Mouse (Mus musculus): Measurements from ENCODE around the gene Sphk1.

Gene Sphk1

DNA sequence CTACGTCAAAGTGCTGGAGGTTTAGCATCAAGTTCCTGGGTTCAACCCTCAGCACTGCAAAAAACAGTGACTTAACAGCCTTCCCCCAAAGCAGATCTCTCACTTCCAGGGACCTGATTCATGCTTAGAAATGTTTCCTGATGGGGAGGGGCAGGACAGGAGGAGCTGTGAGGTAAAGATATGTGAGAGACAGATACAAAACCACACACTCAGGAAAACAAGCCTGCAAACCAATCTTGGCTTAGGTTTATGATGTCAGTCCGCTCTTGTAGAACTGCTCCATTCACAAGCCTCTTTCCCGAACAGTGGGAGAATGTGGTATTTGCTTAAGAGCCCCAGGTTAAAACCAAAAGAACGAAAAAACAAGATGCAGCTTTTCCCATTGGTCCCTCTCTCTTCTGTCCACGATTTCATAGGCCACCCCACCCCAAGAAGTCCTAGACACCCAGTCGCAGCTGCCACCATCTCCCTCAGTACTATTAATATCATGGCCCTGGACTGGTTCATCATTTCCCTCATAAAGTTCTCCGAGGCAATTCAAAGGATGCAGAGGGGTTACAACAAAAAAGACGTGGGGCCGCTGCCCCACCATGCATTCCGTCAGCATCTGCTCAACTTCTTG is 49.4 kb downstream of the Sphk1 start:
- no peak for DNase-seq (ENCODE audit: low spot score)

DNA sequence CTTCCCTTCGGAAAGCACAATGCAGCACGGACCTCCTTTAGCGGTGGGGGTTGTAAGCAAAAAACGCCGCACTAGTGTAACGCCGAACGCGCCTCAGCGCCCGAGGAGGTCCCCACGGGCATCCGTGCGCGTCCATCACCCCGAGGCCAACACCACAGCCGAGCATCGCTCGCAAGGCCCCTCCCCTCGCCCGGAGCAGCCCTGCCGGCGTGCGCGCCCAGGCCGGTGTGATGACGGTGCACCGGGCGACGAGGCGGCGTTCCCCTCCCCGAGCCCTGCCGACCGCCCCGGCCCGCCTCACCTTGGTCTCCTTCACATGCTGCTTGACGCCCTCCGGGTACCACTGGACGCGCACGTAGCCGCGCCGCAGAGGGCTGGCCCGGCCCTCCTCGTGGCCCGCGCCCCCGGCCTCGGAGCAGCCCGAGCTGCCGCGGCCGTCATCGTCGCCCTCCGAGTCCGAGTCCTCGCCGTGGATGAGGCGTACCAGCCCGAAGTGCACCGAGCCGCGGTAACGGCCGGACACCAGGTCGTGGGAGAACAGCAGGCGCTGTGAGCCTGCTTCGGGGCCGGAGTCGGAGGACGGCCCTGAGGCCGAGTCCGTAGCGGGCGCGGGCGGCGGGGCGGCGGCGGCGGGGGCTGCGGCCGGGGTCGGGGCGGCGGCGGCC is 50.1 kb downstream of the Sphk1 start:
- DNase-seq (ENCODE audit: low spot score) = no peak

DNA sequence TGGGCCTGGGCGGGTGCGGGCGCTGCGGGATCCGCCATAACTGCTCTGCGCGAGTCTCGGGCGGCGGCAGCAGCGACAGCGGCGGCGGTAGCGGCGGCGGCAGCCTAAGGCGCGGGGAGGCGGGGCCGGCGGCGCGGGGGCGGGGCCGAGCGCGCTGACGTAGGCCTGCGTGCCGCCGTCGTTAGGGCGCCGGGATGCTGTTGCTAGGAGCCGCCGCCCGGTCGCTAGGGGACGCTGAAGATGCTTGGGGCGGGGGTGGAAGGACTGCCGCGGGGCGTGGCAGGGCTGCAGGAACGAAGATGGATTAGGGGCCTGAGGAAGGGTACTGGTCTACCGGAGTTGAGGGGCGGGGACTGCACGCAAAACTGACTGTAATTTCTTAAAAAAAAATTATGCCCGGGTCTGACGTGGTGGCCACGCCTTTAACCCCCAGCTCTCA is 50.7 kb downstream of the Sphk1 start, which contains the start of gene Ube2o:
Gene Ube2o, minus strand, starts transcription at position 72 of the 439 bp plus-strand sequence.
- peak; percentile 37 for DNase-seq (ENCODE audit: low spot score)

DNA sequence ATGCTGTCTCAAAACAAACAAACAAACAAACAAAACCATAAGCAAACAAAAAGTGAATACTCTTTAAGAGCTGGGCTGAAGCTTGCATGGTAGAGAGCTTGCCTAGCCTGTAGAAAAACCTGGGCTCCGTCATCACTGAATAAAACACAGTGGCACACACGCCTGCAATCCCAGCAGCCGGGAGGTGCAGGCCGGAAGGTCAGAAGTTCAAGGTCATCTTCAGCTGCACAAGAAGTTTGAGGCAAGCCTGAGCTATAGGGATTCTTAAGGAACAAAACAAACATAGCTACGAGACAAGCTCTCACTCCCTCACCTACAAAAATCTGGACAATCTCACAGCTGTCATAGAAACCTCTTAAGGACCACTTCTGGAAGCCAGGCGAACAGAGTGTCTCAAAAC is 55.0 kb downstream of the Sphk1 start:
- DNase-seq (ENCODE audit: low spot score) = no peak
